Mouse (Mus musculus) olfactory bulb, adult 2 months (tissue): ENCODE measurements around the gene Parl.

Experiments used
- CTCF ChIP-seq: fragments of 200-500 bp; IDR thresholded peaks from 2 replicates; pipeline ENCODE4 v1.5.1; 2012; ENCODE audit warnings: low read depth, mild to moderate bottlenecking, low read length, moderate library complexity; ENCODE audit not compliant: insufficient read depth
- POLR2A ChIP-seq: fragments of 200-500 bp; IDR thresholded peaks from 2 replicates; pipeline ENCODE4 v1.6.1; 2012; ENCODE audit warnings: mild to moderate bottlenecking, low read depth, low read length, moderate library complexity; ENCODE audit not compliant: insufficient read depth

- TF ChIP-seq POLR2A (no peak), CTCF (no peak)
Measured at GRCm38 (mm10) chr16:20271339-20271738, 30.8 kb downstream of the Parl start.
